Mouse (Mus musculus) stomach, embryonic 16.5 days (tissue): Measurements from ENCODE around the gene Zdhhc1. TPM values are rescaled to one million over a fixed set of nuclear protein-coding genes. Genes with fewer than 3 reads are reported as not detected.

Experiments
- ATAC-seq: fragments of 200-750 bp; cut with Nextera tagmentation; 2 replicates; pipeline ENCODE4 v1.8.0; 2017; ENCODE audit warnings: moderate number of reproducible peaks, moderate TSS enrichment; ENCODE audit not compliant: insufficient read depth, low FRiP score
- H3K27ac ChIP-seq: fragments of 300-500 bp; sonication (generic); 2 replicates; pipeline ENCODE4 v1.5.1; 2014; ENCODE audit warnings: low read length
- H3K27me3 ChIP-seq: fragments of 300-500 bp; sonication (generic); 2 replicates; pipeline ENCODE4 v1.6.1; 2014; ENCODE audit warnings: low read length, control low read depth, mixed read lengths; ENCODE audit not compliant: control insufficient read depth, insufficient read depth
- H3K36me3 ChIP-seq: fragments of 300-500 bp; sonication (generic); 2 replicates; pipeline ENCODE4 v1.6.1; 2014; ENCODE audit warnings: low read length; ENCODE audit not compliant: control insufficient read depth, insufficient read depth
- H3K4me1 ChIP-seq: fragments of 300-500 bp; sonication (generic); 2 replicates; pipeline ENCODE4 v1.6.1; 2014; ENCODE audit warnings: low read length, control low read depth, mixed read lengths; ENCODE audit not compliant: control insufficient read depth, insufficient read depth
- H3K4me2 ChIP-seq: fragments of 300-500 bp; sonication (generic); 2 replicates; pipeline ENCODE4 v1.6.1; 2014; ENCODE audit warnings: low read depth, low read length, mixed read lengths
- H3K4me3 ChIP-seq: fragments of 300-500 bp; sonication (generic); replicated peaks from 2 replicates; pipeline ENCODE4 v1.5.1; 2014; ENCODE audit warnings: mild to moderate bottlenecking, low read length
- H3K9ac ChIP-seq: fragments of 300-500 bp; sonication (generic); 2 replicates; pipeline ENCODE4 v1.6.1; 2014; ENCODE audit warnings: low read length
- H3K9me3 ChIP-seq: fragments of 300-500 bp; sonication (generic); replicated peaks from 2 replicates; pipeline ENCODE4 v1.6.1; 2016; ENCODE audit warnings: low read length, control low read depth; ENCODE audit not compliant: control insufficient read depth
- WGBS: fragments of 180-500 bp; shearing (Covaris S2); extraction: QIAGEN DNeasy Blood & Tissue Kit; methylation state at CpG from one replicate; pipeline ENCODE4 v1.1.7; 2014; 5-methylcytosine and 5-hydroxymethylcytosine counted together
- polyA plus RNA-seq: library from polyadenylated mRNA; unstranded; fragments of >200 nt; fragmentation: Nextera tagmentation; extraction: Ambion mirVana; gene quantifications from 2 replicates; pipeline ENCODE4 v1.2.1, GENCODE M21; 2015

Gene Zdhhc1
- polyA plus RNA-seq, 1 experiment from 2014 or later = 33.8 TPM

GRCm38 (mm10) chr8:105476161-105476560 is 20.5 kb downstream of the Zdhhc1 start:
- no peak for ATAC-seq
- H3K36me3 ChIP-seq = no peaks in the 10 kb centered on the region
- H3K27ac ChIP-seq = no peak overlapping the region
- peaks cover 21% of the 10 kb centered on the region for H3K4me1 ChIP-seq
- no peak overlapping the region for H3K4me2 ChIP-seq
- no peaks in the 10 kb centered on the region for H3K9me3 ChIP-seq
- H3K4me3 ChIP-seq = no peak overlapping the region
- no peaks in the 10 kb centered on the region for H3K27me3 ChIP-seq
- 90% methylated on average over 7 of the region's 7 CpGs for WGBS
- no peak overlapping the region for H3K9ac ChIP-seq

GRCm38 (mm10) chr8:105475742-105476141 is 21.0 kb downstream of the Zdhhc1 start:
- Histone ChIP-seq H3K9me3 (no peaks in the 10 kb centered on the region), H3K4me1 (peaks cover 22% of the 10 kb centered on the region), H3K27ac (no peak overlapping the region), H3K9ac (no peak overlapping the region), H3K4me3 (no peak overlapping the region), H3K36me3 (no peaks in the 10 kb centered on the region), H3K4me2 (no peak overlapping the region), H3K27me3 (no peaks in the 10 kb centered on the region)
- WGBS = 92% methylated on average over 8 of the region's 8 CpGs
- no peak for ATAC-seq

- Histone ChIP-seq H3K4me1 (peaks cover 27% of the 10 kb centered on the region), H3K9ac (no peak overlapping the region; the same call in 1 of the 2 replicates), H3K27me3 (no peaks in the 10 kb centered on the region), H3K9me3 (no peaks in the 10 kb centered on the region), H3K27ac (0 out of 2 replicates have a peak overlapping the region, but pooled peaks have one; percentile 48), H3K36me3 (no peaks in the 10 kb centered on the region), H3K4me3 (no peak overlapping the region), H3K4me2 (no peak overlapping the region)
- WGBS = 56% methylated on average over 4 of the region's 4 CpGs
- ATAC-seq = no peak
Measured at GRCm38 (mm10) chr8:105475254-105475653, 21.4 kb downstream of the Zdhhc1 start.

- no peak for ATAC-seq
- no peak overlapping the region for H3K9ac ChIP-seq
- peak overlapping the region; percentile 9; the same call in 1 of the 2 replicates for H3K4me2 ChIP-seq
- no peak overlapping the region for H3K4me3 ChIP-seq
- H3K27ac ChIP-seq = 0 out of 2 replicates have a peak overlapping the region, but pooled peaks have one; percentile 48
- no peaks in the 10 kb centered on the region for H3K36me3 ChIP-seq
- H3K27me3 ChIP-seq = no peaks in the 10 kb centered on the region
- WGBS = 31% methylated on average over 5 of the region's 5 CpGs
- peaks cover 32% of the 10 kb centered on the region for H3K4me1 ChIP-seq
- H3K9me3 ChIP-seq = no peaks in the 10 kb centered on the region
Measured at GRCm38 (mm10) chr8:105474680-105475079, 22.0 kb downstream of the Zdhhc1 start.

GRCm38 (mm10) chr8:105473816-105474606 is 22.7 kb downstream of the Zdhhc1 start:
- ATAC-seq = peak; percentile 23; the same call in 1 of the 2 replicates
- H3K9ac ChIP-seq = 0 out of 2 replicates have a peak overlapping the region, but pooled peaks have one; percentile 26
- H3K36me3 ChIP-seq = no peaks in the 10 kb centered on the region
- no peaks in the 10 kb centered on the region for H3K9me3 ChIP-seq
- peak overlapping the region; percentile 12; the same call in 1 of the 2 replicates for H3K27ac ChIP-seq
- no peaks in the 10 kb centered on the region for H3K27me3 ChIP-seq
- peak overlapping the region; percentile 9; the same call in 1 of the 2 replicates for H3K4me2 ChIP-seq
- no peak overlapping the region for H3K4me3 ChIP-seq
- H3K4me1 ChIP-seq = peaks cover 39% of the 10 kb centered on the region
- WGBS = 36% methylated on average over 17 of the region's 17 CpGs

GRCm38 (mm10) chr8:105472983-105473382 is 23.7 kb downstream of the Zdhhc1 start:
- ATAC-seq = no peak
- H3K4me1 ChIP-seq = peaks cover 41% of the 10 kb centered on the region
- no peak overlapping the region for H3K4me2 ChIP-seq
- no peak overlapping the region for H3K9ac ChIP-seq
- no peaks in the 10 kb centered on the region for H3K9me3 ChIP-seq
- no peak overlapping the region for H3K27ac ChIP-seq
- H3K27me3 ChIP-seq = no peaks in the 10 kb centered on the region
- no peak overlapping the region for H3K4me3 ChIP-seq
- H3K36me3 ChIP-seq = no peaks in the 10 kb centered on the region
- WGBS = 76% methylated on average over 9 of the region's 9 CpGs

- Histone ChIP-seq H3K36me3 (no peaks in the 10 kb centered on the region), H3K4me3 (no peak overlapping the region), H3K9me3 (no peaks in the 10 kb centered on the region), H3K4me1 (peaks cover 41% of the 10 kb centered on the region), H3K4me2 (no peak overlapping the region), H3K9ac (no peak overlapping the region), H3K27me3 (no peaks in the 10 kb centered on the region), H3K27ac (no peak overlapping the region)
- no peak for ATAC-seq
- WGBS = 53% methylated on average over 23 of the region's 23 CpGs
Measured at GRCm38 (mm10) chr8:105472414-105472932, 24.2 kb downstream of the Zdhhc1 start.

GRCm38 (mm10) chr8:105471314-105472015 is 25.2 kb downstream of the Zdhhc1 start, which contains the start of gene Tppp3:
Tppp3 (minus strand) TSS chr8:105471526.
- peak within 1 kb of the TSS; percentile 66 for H3K9ac ChIP-seq
- H3K27me3 ChIP-seq = no peaks in the 10 kb centered on the region
- ATAC-seq = peak; percentile 95
- peaks cover 41% of the 10 kb centered on the region for H3K4me1 ChIP-seq
- peak within 1 kb of the TSS; percentile 62 for H3K4me2 ChIP-seq
- peak within 1 kb of the TSS; percentile 37; the same call in 1 of the 2 replicates for H3K27ac ChIP-seq
- no peaks in the 10 kb centered on the region for H3K9me3 ChIP-seq
- H3K36me3 ChIP-seq = no peaks in the 10 kb centered on the region
- WGBS = 10% methylated on average over 25 of the region's 25 CpGs
- H3K4me3 ChIP-seq = peak within 1 kb of the TSS; percentile 38
